Mouse (Mus musculus) hindbrain, embryonic 15.5 days (tissue): ENCODE data around the gene Prx. TPM values are rescaled to one million over a fixed set of nuclear protein-coding genes. Genes with fewer than 3 reads are reported as not detected.

Source experiments
- ATAC-seq: fragments of 200-750 bp; cut with Nextera tagmentation; 2 replicates; pipeline ENCODE4 v1.8.0; 2017; ENCODE audit warnings: low read depth, moderate number of reproducible peaks, moderate TSS enrichment; ENCODE audit not compliant: low FRiP score
- H3K27ac ChIP-seq: fragments of 300-500 bp; sonication (generic); replicated peaks from 2 replicates; pipeline ENCODE4 v1.5.1; 2015; ENCODE audit warnings: mild to moderate bottlenecking, inconsistent platforms
- H3K27me3 ChIP-seq: fragments of 300-500 bp; sonication (generic); 2 replicates; pipeline ENCODE4 v1.6.1; 2015; ENCODE audit warnings: control low read depth, inconsistent platforms
- H3K36me3 ChIP-seq: fragments of 300-500 bp; sonication (generic); 2 replicates; pipeline ENCODE4 v1.6.1; 2015; ENCODE audit warnings: control low read depth, inconsistent platforms
- H3K4me1 ChIP-seq: fragments of 300-500 bp; sonication (generic); replicated peaks from 2 replicates; pipeline ENCODE4 v1.6.1; 2015; ENCODE audit warnings: control low read depth, inconsistent platforms
- H3K4me2 ChIP-seq: fragments of 300-500 bp; sonication (generic); 2 replicates; pipeline ENCODE4 v1.6.1; 2015; ENCODE audit warnings: moderate library complexity, mild to moderate bottlenecking, inconsistent platforms
- H3K4me3 ChIP-seq: fragments of 300-500 bp; sonication (generic); 2 replicates; pipeline ENCODE4 v1.5.1; 2015; ENCODE audit warnings: mild to moderate bottlenecking, inconsistent platforms
- H3K9ac ChIP-seq: fragments of 300-500 bp; sonication (generic); 2 replicates; pipeline ENCODE4 v1.6.1; 2015; ENCODE audit warnings: inconsistent platforms
- H3K9me3 ChIP-seq: fragments of 300-500 bp; sonication (generic); 2 replicates; pipeline ENCODE4 v1.6.1; 2016; ENCODE audit warnings: control low read depth, inconsistent platforms
- WGBS: fragments of 180-500 bp; shearing (Covaris S2); methylation state at CpG from one replicate; pipeline ENCODE4 v1.1.7; 2015; 5-methylcytosine and 5-hydroxymethylcytosine counted together
- polyA plus RNA-seq: library from polyadenylated mRNA; unstranded; fragments of >200 nt; fragmentation: Nextera tagmentation; extraction: Ambion mirVana; gene quantifications from 2 replicates; pipeline ENCODE4 v1.2.1, GENCODE M21; 2015

Prx gene
- polyA plus RNA-seq, 1 experiment from 2014 or later = 1.9 TPM

DNA sequence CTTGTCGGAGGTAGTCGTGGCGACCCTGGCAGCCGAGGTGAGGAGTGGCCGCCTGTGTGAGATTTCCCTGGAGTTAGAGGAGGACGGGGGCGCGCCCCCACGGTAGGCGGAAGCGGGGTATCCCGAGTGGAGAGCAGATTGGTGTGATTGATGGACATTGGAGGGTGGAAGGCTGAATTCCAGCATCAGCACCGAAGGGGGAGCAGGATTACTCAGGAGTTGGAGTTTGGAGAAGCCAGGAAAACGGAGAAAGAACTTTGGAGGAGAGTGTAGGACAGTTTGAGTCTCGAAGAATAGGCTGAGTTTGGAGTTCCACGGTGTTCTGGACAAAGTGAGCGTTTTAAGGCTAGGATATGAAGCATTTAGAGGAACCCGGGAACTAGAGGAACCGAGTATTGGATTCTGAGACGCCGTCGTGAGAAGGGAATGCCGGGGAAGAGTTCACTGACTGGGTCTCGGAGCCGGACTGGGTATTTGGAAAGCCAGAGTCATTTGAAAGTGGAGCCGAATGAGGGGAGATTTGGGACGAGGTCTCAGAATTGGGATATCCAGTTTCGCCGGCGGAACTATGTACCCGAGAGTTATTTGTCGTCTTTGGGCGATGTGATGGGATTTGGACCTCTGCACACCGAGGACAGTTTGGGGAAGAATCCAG lies 25.2 kb upstream of the Prx start:
- no peak for ATAC-seq
- Histone ChIP-seq H3K27me3 (no peaks in the 10 kb centered on the region), H3K4me2 (peak overlapping the region; percentile 88), H3K9me3 (no peaks in the 10 kb centered on the region), H3K9ac (peak overlapping the region; percentile 44), H3K4me3 (peak overlapping the region; percentile 52), H3K27ac (peak overlapping the region; percentile 83), H3K4me1 (peaks cover 3% of the 10 kb centered on the region), H3K36me3 (peaks cover 3% of the 10 kb centered on the region; the same call in 1 of the 2 replicates)
- WGBS = under 1% methylated on average over 34 of the region's 34 CpGs

GRCm38 (mm10) chr7:27474490-27474954 lies 24.6 kb upstream of the Prx start:
- H3K27me3 ChIP-seq = no peaks in the 10 kb centered on the region
- peak overlapping the region; percentile 88 for H3K4me2 ChIP-seq
- no peaks in the 10 kb centered on the region for H3K9me3 ChIP-seq
- H3K9ac ChIP-seq = peak overlapping the region; percentile 44
- H3K36me3 ChIP-seq = peaks cover 3% of the 10 kb centered on the region; the same call in 1 of the 2 replicates
- peak overlapping the region; percentile 83 for H3K27ac ChIP-seq
- peak overlapping the region; percentile 52 for H3K4me3 ChIP-seq
- peak; percentile 94 for ATAC-seq
- under 1% methylated on average over 22 of the region's 23 CpGs for WGBS
- H3K4me1 ChIP-seq = peaks cover 3% of the 10 kb centered on the region

DNA sequence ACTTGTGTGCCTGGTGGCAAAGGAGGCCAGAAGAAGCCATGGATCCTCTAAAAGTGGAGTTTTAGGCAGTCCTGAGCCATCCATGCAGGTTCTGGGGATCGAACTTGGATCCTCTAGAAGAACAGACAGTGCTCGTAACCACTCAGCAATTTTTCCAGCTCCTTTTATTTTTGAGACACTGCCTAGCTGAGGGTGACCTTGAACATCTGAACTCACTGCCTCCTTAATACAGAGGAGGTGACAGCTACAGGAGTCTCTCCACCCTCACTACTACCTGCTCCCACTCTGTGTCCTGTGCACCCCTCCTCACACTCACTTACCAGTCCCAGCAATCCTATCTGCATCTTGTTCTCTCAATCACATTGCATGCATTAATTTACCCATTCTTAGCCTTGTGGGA lies 23.5 kb upstream of the Prx start:
- Histone ChIP-seq H3K4me2 (peak overlapping the region; percentile 88; the same call in 1 of the 2 replicates), H3K27ac (no peak overlapping the region), H3K9me3 (no peaks in the 10 kb centered on the region), H3K9ac (no peak overlapping the region), H3K27me3 (no peaks in the 10 kb centered on the region), H3K36me3 (peaks cover 3% of the 10 kb centered on the region; the same call in 1 of the 2 replicates), H3K4me3 (no peak overlapping the region), H3K4me1 (peaks cover 3% of the 10 kb centered on the region)
- ATAC-seq = no peak
- 98% methylated on average over 2 of the region's 2 CpGs for WGBS

DNA sequence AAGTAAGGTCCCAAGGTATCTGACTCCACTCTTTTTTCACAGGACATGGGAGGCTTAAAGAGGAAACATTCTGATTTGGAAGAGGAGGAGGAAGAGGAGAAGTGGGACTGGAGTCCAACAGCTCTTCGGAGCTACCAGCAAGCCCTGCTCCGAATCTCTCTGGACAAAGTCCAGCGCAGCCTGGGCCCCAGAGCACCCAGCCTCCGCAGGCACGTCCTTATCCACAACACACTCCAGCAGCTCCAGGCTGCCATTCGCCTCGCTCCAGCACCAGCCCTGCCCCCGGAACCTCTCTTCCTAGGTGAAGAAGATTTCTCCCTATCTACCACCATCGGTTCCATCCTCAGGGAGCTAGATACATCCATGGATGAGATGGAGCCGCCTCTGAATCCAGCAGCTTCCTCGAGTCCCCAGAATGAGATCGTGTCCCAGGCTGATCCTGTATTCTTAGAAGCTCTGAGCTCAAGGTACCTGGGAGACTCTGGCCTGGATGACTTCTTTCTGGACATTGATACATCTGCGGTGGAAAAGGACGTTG lies 23.0 kb upstream of the Prx start:
- no peak for ATAC-seq
- no peaks in the 10 kb centered on the region for H3K9me3 ChIP-seq

DNA sequence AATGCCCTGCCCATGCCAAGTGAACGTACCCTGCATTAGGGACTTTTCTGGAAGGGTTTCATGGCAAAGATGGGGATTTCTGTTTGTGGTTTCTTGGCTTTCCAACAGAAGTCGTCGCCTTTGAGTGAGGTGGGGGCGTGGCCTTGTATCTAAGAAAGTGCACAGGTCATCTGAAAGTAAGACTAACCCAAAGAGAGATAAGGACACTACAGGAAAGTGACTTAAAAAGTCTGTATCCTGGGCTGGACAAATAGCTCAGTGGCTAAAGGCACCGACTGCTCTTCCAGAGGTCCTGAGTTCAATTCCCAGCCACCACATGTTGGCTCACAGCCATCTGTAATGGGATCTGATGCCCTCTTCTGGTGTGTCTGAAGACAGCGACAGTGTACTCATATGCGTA lies 20.6 kb upstream of the Prx start:
- H3K27me3 ChIP-seq = no peaks in the 10 kb centered on the region
- H3K4me1 ChIP-seq = peaks cover 12% of the 10 kb centered on the region
- no peak overlapping the region for H3K9ac ChIP-seq
- ATAC-seq = no peak
- no peak overlapping the region for H3K27ac ChIP-seq
- WGBS = 88% methylated on average over 7 of the region's 7 CpGs
- H3K9me3 ChIP-seq = no peaks in the 10 kb centered on the region
- peaks cover 3% of the 10 kb centered on the region; the same call in 1 of the 2 replicates for H3K36me3 ChIP-seq
- no peak overlapping the region for H3K4me3 ChIP-seq
- H3K4me2 ChIP-seq = no peak overlapping the region

More for the DNA sequence above, 23.0 kb upstream of the Prx start:
- no peak overlapping the region for H3K4me3 ChIP-seq
- peaks cover 7% of the 10 kb centered on the region for H3K4me1 ChIP-seq
- H3K36me3 ChIP-seq = peaks cover 3% of the 10 kb centered on the region; the same call in 1 of the 2 replicates
- H3K27ac ChIP-seq = no peak overlapping the region
- H3K4me2 ChIP-seq = no peak overlapping the region
- H3K27me3 ChIP-seq = no peaks in the 10 kb centered on the region
- no peak overlapping the region for H3K9ac ChIP-seq
- WGBS = 96% methylated on average over 14 of the region's 14 CpGs

- Histone ChIP-seq H3K27ac (no peak overlapping the region), H3K27me3 (no peaks in the 10 kb centered on the region), H3K4me3 (no peak overlapping the region), H3K9ac (no peak overlapping the region), H3K4me1 (peaks cover 12% of the 10 kb centered on the region), H3K4me2 (no peak overlapping the region), H3K9me3 (no peaks in the 10 kb centered on the region), H3K36me3 (peaks cover 3% of the 10 kb centered on the region; the same call in 1 of the 2 replicates)
- ATAC-seq = no peak
- WGBS = 89% methylated on average over 1 of the region's 1 CpGs
Measured at GRCm38 (mm10) chr7:27479750-27480149, 19.4 kb upstream of the Prx start.

DNA sequence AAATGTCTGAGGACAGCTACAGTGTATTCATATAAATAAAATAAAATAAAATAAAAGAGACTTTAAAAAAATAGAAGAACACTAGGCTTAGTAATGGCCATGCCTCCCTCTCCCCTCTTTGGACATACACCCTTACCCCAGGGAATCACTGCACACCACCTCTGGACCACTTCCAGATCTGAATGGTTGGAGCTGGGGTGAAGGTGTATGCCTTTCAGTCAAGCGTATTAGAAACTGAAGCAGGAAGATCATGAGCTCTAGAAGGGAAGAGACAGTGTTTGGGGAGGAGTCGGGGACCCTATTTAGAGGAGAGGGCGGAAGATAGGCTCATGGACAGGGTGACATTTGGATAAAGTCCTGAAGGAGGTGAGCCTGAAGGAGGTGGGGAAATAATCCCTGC lies 18.6 kb upstream of the Prx start:
- 0 out of 2 replicates have a peak overlapping the region, but pooled peaks have one; percentile 44 for H3K27ac ChIP-seq
- peaks cover 12% of the 10 kb centered on the region for H3K4me1 ChIP-seq
- no peak overlapping the region for H3K4me3 ChIP-seq
- ATAC-seq = no peak
- peak overlapping the region; percentile 72; the same call in 1 of the 2 replicates for H3K4me2 ChIP-seq
- WGBS = 82% methylated on average over 3 of the region's 3 CpGs
- H3K27me3 ChIP-seq = no peaks in the 10 kb centered on the region
- H3K9ac ChIP-seq = no peak overlapping the region
- H3K9me3 ChIP-seq = no peaks in the 10 kb centered on the region
- H3K36me3 ChIP-seq = peaks cover 3% of the 10 kb centered on the region; the same call in 1 of the 2 replicates

DNA sequence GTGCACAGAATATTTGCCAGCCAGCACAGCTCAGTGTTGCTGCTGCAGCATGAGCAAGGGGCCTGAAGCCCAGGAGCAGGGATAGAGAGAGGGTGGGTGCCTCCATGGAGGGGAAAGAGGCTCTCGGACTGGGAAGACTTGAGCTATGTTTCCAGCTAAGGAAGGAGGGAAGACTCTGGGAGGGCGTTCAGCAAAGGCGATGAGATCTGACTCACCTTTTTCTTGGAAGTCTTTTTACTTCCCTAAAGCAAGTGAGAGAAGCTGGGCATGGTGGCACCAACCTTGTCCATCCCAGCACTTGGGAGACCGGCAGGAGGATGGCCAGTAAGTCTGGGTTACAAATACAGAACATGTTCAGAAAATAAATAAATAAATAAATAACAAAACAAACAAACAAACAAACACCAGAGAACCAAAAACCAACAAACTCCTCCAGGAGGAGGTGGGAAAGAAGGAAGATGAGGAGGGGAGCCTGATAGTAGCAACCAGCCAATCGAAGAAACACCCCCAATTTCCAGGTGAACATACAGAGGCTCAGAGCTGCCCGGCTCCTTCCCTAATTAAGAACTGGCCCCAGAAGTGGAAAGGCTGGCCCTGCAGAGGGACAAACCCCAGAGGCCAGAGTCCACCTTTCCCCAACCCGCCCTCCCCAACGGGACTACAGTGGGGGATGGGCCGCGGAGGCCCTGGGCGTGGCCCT lies 18.0 kb upstream of the Prx start:
- Histone ChIP-seq H3K9ac (peak overlapping the region; percentile 41), H3K4me2 (peak overlapping the region; percentile 72), H3K4me3 (peak overlapping the region; percentile 31), H3K9me3 (no peaks in the 10 kb centered on the region), H3K27ac (peak overlapping the region; percentile 68), H3K27me3 (no peaks in the 10 kb centered on the region), H3K4me1 (peaks cover 13% of the 10 kb centered on the region), H3K36me3 (peaks cover 3% of the 10 kb centered on the region; the same call in 1 of the 2 replicates)
- 13% methylated on average over 11 of the region's 11 CpGs for WGBS
- no peak for ATAC-seq

- H3K4me3 ChIP-seq = peak overlapping the region; percentile 31
- H3K27me3 ChIP-seq = no peaks in the 10 kb centered on the region
- peaks cover 17% of the 10 kb centered on the region for H3K4me1 ChIP-seq
- peak overlapping the region; percentile 68 for H3K27ac ChIP-seq
- H3K36me3 ChIP-seq = peaks cover 3% of the 10 kb centered on the region; the same call in 1 of the 2 replicates
- H3K9ac ChIP-seq = peak overlapping the region; percentile 41
- no peaks in the 10 kb centered on the region for H3K9me3 ChIP-seq
- ATAC-seq = peak; percentile 80
- WGBS = 3% methylated on average over 8 of the region's 12 CpGs
- H3K4me2 ChIP-seq = peak overlapping the region; percentile 72
Measured at GRCm38 (mm10) chr7:27481627-27481969, 17.5 kb upstream of the Prx start.

- WGBS = 89% methylated on average over 4 of the region's 4 CpGs
- no peak overlapping the region for H3K4me2 ChIP-seq
- H3K9me3 ChIP-seq = no peaks in the 10 kb centered on the region
- peaks cover 29% of the 10 kb centered on the region for H3K4me1 ChIP-seq
- no peak for ATAC-seq
- H3K9ac ChIP-seq = no peak overlapping the region
- H3K27ac ChIP-seq = no peak overlapping the region
- no peak overlapping the region for H3K4me3 ChIP-seq
- no peaks in the 10 kb centered on the region for H3K36me3 ChIP-seq
- no peaks in the 10 kb centered on the region for H3K27me3 ChIP-seq
Measured at GRCm38 (mm10) chr7:27483860-27484259, 15.3 kb upstream of the Prx start.

- peak; percentile 16 for ATAC-seq
- Histone ChIP-seq H3K9ac (peak overlapping the region; percentile 28), H3K4me3 (peak overlapping the region; percentile 70), H3K4me2 (peak overlapping the region; percentile 70), H3K36me3 (no peaks in the 10 kb centered on the region), H3K4me1 (peaks cover 30% of the 10 kb centered on the region), H3K27ac (peak overlapping the region; percentile 88), H3K9me3 (no peaks in the 10 kb centered on the region), H3K27me3 (no peaks in the 10 kb centered on the region)
- 7% methylated on average over 13 of the region's 13 CpGs for WGBS
Measured at GRCm38 (mm10) chr7:27486102-27486769, 12.9 kb upstream of the Prx start.
